Mouse (Mus musculus) E14TG2a.4 (cell line): ENCODE results near the gene Poldip3.

Experiments
- CTCF ChIP-seq: conservative IDR thresholded peaks from 2 replicates; pipeline ENCODE4 v1.5.1; 2014; ENCODE audit warnings: low read length
- NANOG ChIP-seq: IDR thresholded peaks from 2 replicates; pipeline ENCODE4 v1.6.1; 2014; ENCODE audit warnings: borderline replicate concordance, low read length, mixed read lengths

DNA sequence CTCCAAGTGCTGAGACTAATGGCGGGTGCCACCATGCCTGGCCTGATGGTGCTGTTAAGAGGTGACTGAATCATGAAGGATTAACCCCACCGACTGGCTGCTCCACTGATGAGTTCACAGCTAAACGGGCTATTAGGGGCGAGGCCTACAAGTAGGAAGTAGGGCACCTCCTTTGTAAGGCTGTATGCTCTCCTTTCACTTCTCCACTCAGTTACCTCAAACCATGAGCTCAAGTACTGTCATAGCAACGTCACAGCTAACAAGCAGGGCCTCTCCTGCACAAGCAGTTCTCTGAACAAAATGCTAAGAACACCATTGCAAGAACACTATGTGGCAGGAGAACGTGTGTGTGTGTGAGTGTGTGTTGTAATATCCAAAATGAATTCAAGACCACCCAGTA lies 3.6 kb downstream of the Poldip3 start:
- TF ChIP-seq CTCF (no peak), NANOG (no peak)
